Mouse (Mus musculus): ENCODE data around the gene St6galnac6.
A peak's percentile ranks its signal among the peaks of the same experiment; 100 is the strongest.

Gene St6galnac6

GRCm38 (mm10) chr2:32599409-32599808 lies at the start of gene St6galnac6:
Gene St6galnac6 (plus strand): TSS chr2:32599709.
- DNase-seq (ENCODE audit: low spot score in 2 of 2): no peak

- no peak for DNase-seq (ENCODE audit: low spot score in 2 of 2)
Observed at GRCm38 (mm10) chr2:32549764-32550163, 49.7 kb upstream of the St6galnac6 start.

GRCm38 (mm10) chr2:32551236-32551635 lies 48.3 kb upstream of the St6galnac6 start:
- DNase-seq (ENCODE audit: low spot score in 2 of 2): no peak

GRCm38 (mm10) chr2:32553592-32554148 lies 45.8 kb upstream of the St6galnac6 start:
- DNase-seq (ENCODE audit: low spot score in 2 of 2): no peak

GRCm38 (mm10) chr2:32555484-32555883 lies 44.0 kb upstream of the St6galnac6 start:
- DNase-seq (ENCODE audit: low spot score in 2 of 2): no peak

- DNase-seq (ENCODE audit: low spot score in 2 of 2): no peak
Observed at GRCm38 (mm10) chr2:32556019-32556418, 43.5 kb upstream of the St6galnac6 start.

GRCm38 (mm10) chr2:32559570-32559969 lies 39.9 kb upstream of the St6galnac6 start:
- no peak for DNase-seq (ENCODE audit: low spot score in 2 of 2)

GRCm38 (mm10) chr2:32566536-32567063 lies 32.9 kb upstream of the St6galnac6 start:
- peak; percentile 53 to 63 for DNase-seq (ENCODE audit: low spot score in 2 of 2)

GRCm38 (mm10) chr2:32568149-32568548 lies 31.4 kb upstream of the St6galnac6 start:
- DNase-seq (ENCODE audit: low spot score in 2 of 2): no peak

GRCm38 (mm10) chr2:32568941-32569340 lies 30.6 kb upstream of the St6galnac6 start:
- DNase-seq (ENCODE audit: low spot score in 2 of 2): no peak

- DNase-seq (ENCODE audit: low spot score in 2 of 2): peak; percentile 89 to 92
Observed at GRCm38 (mm10) chr2:32570698-32571494, 28.6 kb upstream of the St6galnac6 start, which contains the start of gene Dpm2. Gene Dpm2 (plus strand): TSS chr2:32570858.

- DNase-seq (ENCODE audit: low spot score in 2 of 2): no peak
Observed at GRCm38 (mm10) chr2:32572196-32572595, 27.3 kb upstream of the St6galnac6 start.

- no peak for DNase-seq (ENCODE audit: low spot score in 2 of 2)
Observed at GRCm38 (mm10) chr2:32574497-32574896, 25.0 kb upstream of the St6galnac6 start, which contains the start of gene Pip5kl1. Gene Pip5kl1 (plus strand): TSS chr2:32574797.

GRCm38 (mm10) chr2:32574901-32575585 lies 24.5 kb upstream of the St6galnac6 start:
- peak; percentile 34 to 49 for DNase-seq (ENCODE audit: low spot score in 2 of 2)

- DNase-seq (ENCODE audit: low spot score in 2 of 2): peak in 1 of 2 experiments; percentile 33
Observed at GRCm38 (mm10) chr2:32575586-32576160, 23.8 kb upstream of the St6galnac6 start, which contains the start of gene 9430097D07Rik. Gene 9430097D07Rik (minus strand): TSS chr2:32575684.

GRCm38 (mm10) chr2:32576532-32576931 lies 23.0 kb upstream of the St6galnac6 start:
- no peak for DNase-seq (ENCODE audit: low spot score in 2 of 2)

GRCm38 (mm10) chr2:32578146-32579046 lies 21.1 kb upstream of the St6galnac6 start:
- no peak for DNase-seq (ENCODE audit: low spot score in 2 of 2)

GRCm38 (mm10) chr2:32581450-32582095 lies 17.9 kb upstream of the St6galnac6 start:
- DNase-seq (ENCODE audit: low spot score in 2 of 2): no peak

GRCm38 (mm10) chr2:32582830-32583799 lies 16.4 kb upstream of the St6galnac6 start:
- peak; percentile 68 to 71 for DNase-seq (ENCODE audit: low spot score in 2 of 2)
